In genomic region chr13:21501182-21501581, GRCm38 (mm10) we compare ENCODE assay signal across 8 mouse cellular contexts. TPM values are rescaled to one million over a fixed set of nuclear protein-coding genes. Genes with fewer than 3 reads are reported as not detected.
DNase-seq lines count a peak whose midpoint lies in the region; ATAC-seq and TF ChIP-seq lines count a peak whose summit lies in the region.
"Not testable (repeated sequence)": the region's sequence is repeated elsewhere in the genome, so short reads cannot be mapped to it uniquely, and the experiment has no call there.

Gene Gm11273 (minus strand): TSS chr13:21501418.

- H3K4me2 ChIP-seq in heart, embryonic 13.5 days; hindbrain, embryonic 16.5 days (ENCODE audit: low read length); stomach, embryonic 15.5 days: not testable (repeated sequence)

- H3K4me1 ChIP-seq in cerebellum, adult 2 months (ENCODE audit: control insufficient read depth, insufficient read depth, low read length); heart, embryonic 13.5 days; hindbrain, embryonic 16.5 days (ENCODE audit: control insufficient read depth, insufficient read depth, low read depth, low read length); stomach, embryonic 15.5 days: not testable (repeated sequence)

- intact Hi-C loops in gastrocnemius, postnatal 14 days (cut with DNase I; ENCODE audit: low total_unique reads); left cerebral cortex, postnatal 25 days (cut with DNase I): not testable (repeated sequence)

- H3K9me3 ChIP-seq in heart, embryonic 13.5 days; hindbrain, embryonic 16.5 days (ENCODE audit: control insufficient read depth, low read length); stomach, embryonic 15.5 days: not testable (repeated sequence)

- 88% methylated on average over 17 of the region's 17 CpGs for WGBS in cerebellum, adult 2 months
- WGBS in heart, embryonic 13.5 days, result 86% methylated on average over 17 of the region's 17 CpGs
- WGBS in hindbrain, embryonic 16.5 days, result 94% methylated on average over 17 of the region's 17 CpGs
- 91% methylated on average over 17 of the region's 17 CpGs for WGBS in stomach, embryonic 15.5 days

- H3K4me3 ChIP-seq in cerebellum, adult 2 months (replicated peaks; ENCODE audit: insufficient read depth, low read depth, low read length); heart, embryonic 13.5 days; hindbrain, embryonic 16.5 days (ENCODE audit: low read length); stomach, embryonic 15.5 days (replicated peaks): not testable (repeated sequence)

- not testable (repeated sequence) for TF ChIP-seq CTCF in cerebellum, adult 2 months (IDR thresholded peaks at IDR 0.05; ENCODE audit: borderline replicate concordance, insufficient read depth, low read depth, low read length)

- ATAC-seq in heart, embryonic 13.5 days (ENCODE audit: extremely low read depth, insufficient number of reproducible peaks, low FRiP score, low TSS enrichment); hindbrain, embryonic 16.5 days; stomach, embryonic 15.5 days (ENCODE audit: insufficient read depth, low FRiP score, low read depth): not testable (repeated sequence)

- not testable (repeated sequence) for H3K27me3 ChIP-seq in cerebellum, adult 2 months (ENCODE audit: control insufficient read depth, insufficient read depth, low read length); heart, embryonic 13.5 days (replicated peaks); hindbrain, embryonic 16.5 days (replicated peaks; ENCODE audit: control insufficient read depth, insufficient read depth, low read length); stomach, embryonic 15.5 days (replicated peaks)

- H3K36me3 ChIP-seq in heart, embryonic 13.5 days; hindbrain, embryonic 16.5 days (ENCODE audit: control insufficient read depth, insufficient read depth, low read length); stomach, embryonic 15.5 days: not testable (repeated sequence)

- H3K9ac ChIP-seq in heart, embryonic 13.5 days; hindbrain, embryonic 16.5 days (ENCODE audit: low read depth, low read length); stomach, embryonic 15.5 days: not testable (repeated sequence)

- H3K27ac ChIP-seq in cerebellum, adult 2 months (ENCODE audit: insufficient read depth, low read length); heart, embryonic 13.5 days (replicated peaks); hindbrain, embryonic 16.5 days (ENCODE audit: low read depth, low read length); stomach, embryonic 15.5 days: not testable (repeated sequence)

- not testable (repeated sequence) for DNase-seq in adrenal gland, adult 18-20 months (ENCODE audit: low spot score in 2 of 2); cerebellum, adult 2 months; gastrocnemius, postnatal 14 days; layer of hippocampus, adult 8-10 months (ENCODE audit: low spot score in 2 of 2); left cerebral cortex, postnatal 25 days (ENCODE audit: low spot score in 2 of 2)

- TF ChIP-seq POLR2A in cerebellum, adult 2 months (IDR thresholded peaks at IDR 0.05; ENCODE audit: borderline replicate concordance, insufficient read depth, low read length), result not testable (repeated sequence)

RNA-seq across cellular contexts. Expression of gene Gm11273, which starts in this region (rescaled TPM):
- total RNA-seq in adrenal gland, adult 18-20 months (2021), result 100 to 1,000 TPM in 1 of 2 experiments, 10 to 100 TPM in 1; 87.5 to 171 TPM
- polyA plus RNA-seq in cerebellum, adult 2 months (2012; rRNA removed), result 28.3 and 29.8 TPM in 2 replicates
- total RNA-seq in gastrocnemius, postnatal 14 days (2021), result 100 to 1,000 TPM; 119 to 152 TPM
- 14.7 and 20.9 TPM in 2 replicates for polyA plus RNA-seq in heart, embryonic 13.5 days (2015; fragmentation: Nextera tagmentation; extraction: Ambion mirVana)
- 6.5 and 23.7 TPM in 2 replicates for polyA plus RNA-seq in hindbrain, embryonic 16.5 days (2015; fragmentation: Nextera tagmentation; extraction: Ambion mirVana)
- 10 to 100 TPM; 47.7 to 68.8 (median 61.4) TPM for total RNA-seq in layer of hippocampus, adult 8-10 months (2022)
- total RNA-seq in left cerebral cortex, postnatal 25 days (2021), result 10 to 100 TPM; 50.0 to 59.4 TPM
- 8.8 and 32.6 TPM in 2 replicates for polyA plus RNA-seq in stomach, embryonic 15.5 days (2015; fragmentation: Nextera tagmentation; extraction: Ambion mirVana)
